Mouse (Mus musculus): ENCODE measurements around the gene Bex6. TPM values are rescaled to one million over a fixed set of nuclear protein-coding genes. Genes with fewer than 3 reads are reported as not detected.

Gene Bex6
- total RNA-seq, 2 experiments from 2014 or later: not detected

Other genes starting within 250 kb of the Bex6 start
- gene Pigz, start 246.0 kb upstream of the Bex6 start, total RNA-seq (2021): 1 to 10 TPM; 2.0 to 2.7 TPM
- 10 to 100 TPM; 68.9 to 74.9 TPM for gene 0610012G03Rik, start 231.3 kb upstream of the Bex6 start, total RNA-seq (2021)
- gene Ncbp2, start 231.3 kb upstream of the Bex6 start, total RNA-seq (2021): 10 to 100 TPM; 23.3 to 25.2 TPM
- 10 to 100 TPM; 14.3 to 17.1 TPM for gene Senp5, start 176.5 kb upstream of the Bex6 start, total RNA-seq (2021)
- gene Pak2, start 100.5 kb upstream of the Bex6 start, total RNA-seq (2021): 10 to 100 TPM; 31.9 to 32.9 TPM
- gene Pigx, start 80.1 kb upstream of the Bex6 start, total RNA-seq (2021): 10 to 100 TPM; 18.8 to 24.5 TPM
- 10 to 100 TPM in 1 of 2 experiments, 1 to 10 TPM in 1; 8.9 to 10.2 TPM for gene Cep19, start 80.0 kb upstream of the Bex6 start, total RNA-seq (2021)
- gene Nrros, start 14.2 kb upstream of the Bex6 start, total RNA-seq (2021): 1 to 10 TPM; 5.8 to 7.3 TPM
- 10 to 100 TPM; 12.9 to 13.3 TPM for gene Fbxo45, start 67.3 kb downstream of the Bex6 start, total RNA-seq (2021)
- 1 to 10 TPM; 6.8 to 7.6 TPM for gene Wdr53, start 67.4 kb downstream of the Bex6 start, total RNA-seq (2021)
- 10 to 100 TPM; 19.6 to 23.1 TPM for gene Smco1, start 91.6 kb downstream of the Bex6 start, total RNA-seq (2021)
- gene Rnf168, start 97.6 kb downstream of the Bex6 start, total RNA-seq (2021): 10 to 100 TPM; 15.2 to 15.7 TPM
- gene Ubxn7, start 152.4 kb downstream of the Bex6 start, total RNA-seq (2021): 10 to 100 TPM; 35.4 to 39.2 TPM
- gene Tm4sf19, start 220.7 kb downstream of the Bex6 start, total RNA-seq (2021): not detected
- 1 to 10 TPM; 5.7 to 6.0 TPM for gene Tctex1d2, start 239.9 kb downstream of the Bex6 start, total RNA-seq (2021)